Mouse (Mus musculus) kidney, embryonic 16.5 days (tissue): ENCODE measurements around the gene Rbfox2. TPM values are rescaled to one million over a fixed set of nuclear protein-coding genes. Genes with fewer than 3 reads are reported as not detected.

Experiments
- ATAC-seq: fragments of 200-750 bp; cut with Nextera tagmentation; 2 replicates; pipeline ENCODE4 v1.8.0; 2017; ENCODE audit warnings: moderate TSS enrichment; ENCODE audit not compliant: low FRiP score, low TSS enrichment
- H3K27ac ChIP-seq: fragments of 300-500 bp; sonication (generic); 2 replicates; pipeline ENCODE4 v1.5.1; 2014; ENCODE audit warnings: low read length
- H3K27me3 ChIP-seq: fragments of 300-500 bp; sonication (generic); 2 replicates; pipeline ENCODE4 v1.6.1; 2014; ENCODE audit warnings: low read length, control low read depth, mixed read lengths; ENCODE audit not compliant: insufficient read depth
- H3K36me3 ChIP-seq: fragments of 300-500 bp; sonication (generic); 2 replicates; pipeline ENCODE4 v1.6.1; 2014; ENCODE audit warnings: low read length, control low read depth, mixed read lengths; ENCODE audit not compliant: insufficient read depth
- H3K4me1 ChIP-seq: fragments of 300-500 bp; sonication (generic); 2 replicates; pipeline ENCODE4 v1.6.1; 2014; ENCODE audit warnings: low read length, control low read depth, mixed read lengths; ENCODE audit not compliant: insufficient read depth
- H3K4me2 ChIP-seq: fragments of 300-500 bp; sonication (generic); replicated peaks from 2 replicates; pipeline ENCODE4 v1.6.1; 2014; ENCODE audit warnings: low read depth, low read length
- H3K4me3 ChIP-seq: fragments of 300-500 bp; sonication (generic); 2 replicates; pipeline ENCODE4 v1.5.1; 2014; ENCODE audit warnings: mild to moderate bottlenecking, low read length
- H3K9ac ChIP-seq: fragments of 300-500 bp; sonication (generic); replicated peaks from 2 replicates; pipeline ENCODE4 v1.6.1; 2014; ENCODE audit warnings: low read length
- H3K9me3 ChIP-seq: fragments of 300-500 bp; sonication (generic); 2 replicates; pipeline ENCODE4 v1.6.1; 2016; ENCODE audit warnings: low read length, control low read depth
- WGBS: fragments of 180-500 bp; shearing (Covaris S2); extraction: QIAGEN DNeasy Blood & Tissue Kit; methylation state at CpG from one replicate; pipeline ENCODE4 v1.1.7; 2014; 5-methylcytosine and 5-hydroxymethylcytosine counted together
- polyA plus RNA-seq: library from polyadenylated mRNA; unstranded; fragments of >200 nt; fragmentation: Nextera tagmentation; extraction: Ambion mirVana; gene quantifications from 2 replicates; pipeline ENCODE4 v1.2.1, GENCODE M21; 2015

Gene Rbfox2
- polyA plus RNA-seq, 1 experiment from 2014 or later, result 49.1 TPM

- H3K4me2 ChIP-seq, result no peak overlapping the region
- H3K27me3 ChIP-seq, result no peaks in the 10 kb centered on the region
- H3K4me3 ChIP-seq, result no peak overlapping the region
- ATAC-seq, result no peak
- H3K4me1 ChIP-seq, result no peaks in the 10 kb centered on the region; the same call in 1 of the 2 replicates
- no peaks in the 10 kb centered on the region for H3K36me3 ChIP-seq
- no peak overlapping the region for H3K9ac ChIP-seq
- H3K27ac ChIP-seq, result no peak overlapping the region
- WGBS, result 44% methylated on average over 10 of the region's 10 CpGs
- H3K9me3 ChIP-seq, result no peaks in the 10 kb centered on the region
Observed at GRCm38 (mm10) chr15:77045609-77046008, 261.2 kb downstream of the Rbfox2 start.

GRCm38 (mm10) chr15:77044597-77045320, 262.0 kb downstream of the Rbfox2 start, which contains the start of gene Apol6:
Apol6 (plus strand) TSS chr15:77044729.
- H3K27me3 ChIP-seq, result no peaks in the 10 kb centered on the region
- no peak within 1 kb of the TSS for H3K4me3 ChIP-seq
- no peaks in the 10 kb centered on the region for H3K9me3 ChIP-seq
- H3K36me3 ChIP-seq, result no peaks in the 10 kb centered on the region
- H3K4me1 ChIP-seq, result no peaks in the 10 kb centered on the region; the same call in 1 of the 2 replicates
- H3K9ac ChIP-seq, result no peak within 1 kb of the TSS
- no peak within 1 kb of the TSS for H3K27ac ChIP-seq
- no peak within 1 kb of the TSS for H3K4me2 ChIP-seq
- 84% methylated on average over 12 of the region's 12 CpGs for WGBS
- no peak for ATAC-seq

DNA sequence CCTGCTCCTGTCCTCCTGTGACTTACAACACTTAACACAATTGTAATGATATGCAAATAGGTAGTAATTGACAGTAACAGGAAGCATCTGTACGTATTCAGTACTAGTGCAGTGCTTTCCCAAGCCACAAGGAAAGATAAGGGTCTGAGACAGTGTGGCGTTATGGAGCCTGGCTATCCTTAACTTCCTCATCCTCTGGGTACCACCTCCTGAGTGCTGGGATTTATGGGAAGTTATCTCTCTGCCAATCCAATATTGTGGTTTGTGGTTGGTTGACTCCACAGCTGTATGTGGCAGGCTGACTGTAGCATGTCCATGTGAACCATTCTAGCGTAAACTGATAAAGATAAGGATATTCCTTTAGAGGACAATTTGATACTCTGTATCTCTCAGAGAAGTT, 266.0 kb downstream of the Rbfox2 start:
- no peaks in the 10 kb centered on the region for H3K9me3 ChIP-seq
- ATAC-seq, result no peak
- no peak overlapping the region for H3K9ac ChIP-seq
- no peaks in the 10 kb centered on the region for H3K36me3 ChIP-seq
- 79% methylated on average over 3 of the region's 3 CpGs for WGBS
- H3K4me3 ChIP-seq, result no peak overlapping the region
- H3K4me1 ChIP-seq, result peaks cover 25% of the 10 kb centered on the region
- H3K27ac ChIP-seq, result no peak overlapping the region
- H3K27me3 ChIP-seq, result no peaks in the 10 kb centered on the region
- no peak overlapping the region for H3K4me2 ChIP-seq

DNA sequence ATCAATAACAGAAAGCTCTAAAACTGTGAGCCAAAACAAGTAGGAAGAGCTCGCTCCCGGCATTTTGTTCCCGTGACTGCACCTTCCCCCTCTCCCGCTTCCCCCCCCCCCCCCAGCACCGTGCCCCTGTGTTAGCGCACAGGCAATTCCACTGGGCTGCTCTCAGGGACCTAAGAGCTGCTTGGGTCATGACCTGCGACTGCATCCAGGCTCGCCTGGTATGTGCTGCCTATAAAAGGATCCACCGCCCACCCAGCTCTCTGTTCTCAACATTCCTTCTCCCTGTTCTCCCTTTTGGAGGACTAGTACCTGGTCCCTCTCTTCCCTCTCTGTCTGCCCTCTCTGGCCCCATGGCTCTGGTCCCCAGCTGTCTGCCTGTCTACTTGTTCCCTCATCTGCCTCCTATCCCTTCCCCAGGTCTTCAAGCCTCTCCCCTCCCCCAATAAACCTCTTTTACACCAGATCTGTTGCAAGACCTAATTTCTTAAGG, 267.5 kb downstream of the Rbfox2 start:
- Histone ChIP-seq H3K4me3 (no peak overlapping the region), H3K27me3 (no peaks in the 10 kb centered on the region), H3K4me1 (peaks cover 27% of the 10 kb centered on the region), H3K9ac (no peak overlapping the region), H3K4me2 (no peak overlapping the region), H3K27ac (no peak overlapping the region), H3K9me3 (no peaks in the 10 kb centered on the region), H3K36me3 (no peaks in the 10 kb centered on the region)
- WGBS, result 70% methylated on average over 9 of the region's 9 CpGs
- no peak for ATAC-seq

DNA sequence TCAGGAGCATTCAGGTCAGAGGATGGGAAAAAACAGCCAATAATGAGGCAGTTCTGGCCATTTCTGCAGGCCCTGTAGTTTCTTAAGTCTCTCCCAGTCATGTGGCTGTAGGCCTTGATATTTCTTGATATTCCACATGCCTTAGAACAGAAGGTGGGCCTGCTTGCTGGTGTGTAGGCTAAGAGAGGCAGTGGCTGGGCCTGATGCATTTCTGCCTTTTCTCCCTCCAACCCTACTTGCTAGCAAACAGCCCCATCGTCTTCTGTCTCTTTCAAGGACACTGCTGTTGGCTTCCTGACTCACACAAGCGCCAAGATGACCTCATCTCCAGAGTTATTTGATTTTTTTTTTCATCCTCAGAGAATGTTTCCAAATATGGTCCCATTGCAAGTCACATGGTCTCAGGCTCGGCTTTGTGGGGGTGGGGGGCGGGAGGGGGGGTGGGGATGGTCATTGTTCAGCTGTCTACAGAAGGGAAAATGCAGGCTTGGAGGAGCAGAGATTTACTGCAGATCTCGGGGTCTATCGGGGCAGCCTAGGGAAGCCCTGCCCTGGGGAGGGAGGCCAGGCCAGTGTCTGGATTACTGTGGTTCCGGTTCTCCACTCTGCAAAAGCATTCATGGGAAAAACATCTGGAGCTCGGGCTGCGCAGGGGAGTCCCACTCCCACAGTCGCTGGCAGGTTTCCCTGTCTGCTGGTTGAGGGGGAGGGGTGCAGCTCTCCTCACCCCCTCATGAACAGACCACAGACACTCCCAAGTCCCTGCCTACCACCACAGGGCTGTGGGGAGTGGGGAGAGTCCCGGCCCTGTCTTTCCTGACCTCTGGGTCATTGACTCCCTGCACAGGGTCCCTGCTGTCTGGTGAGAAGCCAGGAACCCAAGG, 269.3 kb downstream of the Rbfox2 start:
- 7% methylated on average over 11 of the region's 11 CpGs for WGBS
- H3K27ac ChIP-seq, result peak overlapping the region; percentile 97
- H3K9me3 ChIP-seq, result no peaks in the 10 kb centered on the region
- no peaks in the 10 kb centered on the region for H3K36me3 ChIP-seq
- H3K4me1 ChIP-seq, result peaks cover 27% of the 10 kb centered on the region
- ATAC-seq, result peak; percentile 85
- no peaks in the 10 kb centered on the region for H3K27me3 ChIP-seq
- H3K9ac ChIP-seq, result peak overlapping the region; percentile 59
- H3K4me2 ChIP-seq, result peak overlapping the region; percentile 18; the same call in 1 of the 2 replicates
- no peak overlapping the region for H3K4me3 ChIP-seq

DNA sequence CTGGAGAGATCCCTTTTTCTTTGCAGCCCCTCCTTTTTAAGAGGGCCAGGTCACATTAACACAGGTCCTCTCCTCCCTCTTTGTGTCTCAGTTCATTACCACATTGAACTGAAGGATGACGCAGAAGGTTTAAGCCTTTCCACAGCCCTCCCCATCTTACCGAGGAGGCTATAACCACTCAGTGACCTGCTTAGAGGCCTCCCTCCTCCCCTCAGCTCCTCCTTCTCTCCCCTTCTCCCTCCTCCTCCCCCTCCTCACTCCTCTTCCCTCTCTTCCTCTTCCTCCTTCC, 269.9 kb downstream of the Rbfox2 start:
- H3K4me3 ChIP-seq, result no peak overlapping the region
- H3K9ac ChIP-seq, result peak overlapping the region; percentile 59
- H3K36me3 ChIP-seq, result no peaks in the 10 kb centered on the region
- H3K9me3 ChIP-seq, result no peaks in the 10 kb centered on the region
- H3K4me1 ChIP-seq, result peaks cover 27% of the 10 kb centered on the region
- H3K4me2 ChIP-seq, result 0 out of 2 replicates have a peak overlapping the region, but pooled peaks have one; percentile 5
- H3K27ac ChIP-seq, result peak overlapping the region; percentile 97
- 14% methylated on average over 2 of the region's 2 CpGs for WGBS
- no peaks in the 10 kb centered on the region for H3K27me3 ChIP-seq
- peak; percentile 60 for ATAC-seq

- H3K27ac ChIP-seq, result peak overlapping the region; percentile 97
- H3K9ac ChIP-seq, result peak overlapping the region; percentile 59
- no peak overlapping the region; the same call in 1 of the 2 replicates for H3K4me2 ChIP-seq
- no peak overlapping the region for H3K4me3 ChIP-seq
- peaks cover 27% of the 10 kb centered on the region for H3K4me1 ChIP-seq
- H3K27me3 ChIP-seq, result no peaks in the 10 kb centered on the region
- H3K9me3 ChIP-seq, result no peaks in the 10 kb centered on the region
- 45% methylated on average over 11 of the region's 11 CpGs for WGBS
- peak; percentile 85 for ATAC-seq
- no peaks in the 10 kb centered on the region for H3K36me3 ChIP-seq
Observed at GRCm38 (mm10) chr15:77036320-77036988, 270.4 kb downstream of the Rbfox2 start.

GRCm38 (mm10) chr15:77035643-77036042, 271.2 kb downstream of the Rbfox2 start:
- Histone ChIP-seq H3K4me2 (no peak overlapping the region), H3K4me1 (peaks cover 30% of the 10 kb centered on the region), H3K27me3 (no peaks in the 10 kb centered on the region), H3K9me3 (no peaks in the 10 kb centered on the region), H3K4me3 (no peak overlapping the region), H3K27ac (peak overlapping the region; percentile 97), H3K9ac (peak overlapping the region; percentile 51; the same call in 1 of the 2 replicates), H3K36me3 (no peaks in the 10 kb centered on the region)
- WGBS, result 65% methylated on average over 3 of the region's 3 CpGs
- ATAC-seq, result no peak

DNA sequence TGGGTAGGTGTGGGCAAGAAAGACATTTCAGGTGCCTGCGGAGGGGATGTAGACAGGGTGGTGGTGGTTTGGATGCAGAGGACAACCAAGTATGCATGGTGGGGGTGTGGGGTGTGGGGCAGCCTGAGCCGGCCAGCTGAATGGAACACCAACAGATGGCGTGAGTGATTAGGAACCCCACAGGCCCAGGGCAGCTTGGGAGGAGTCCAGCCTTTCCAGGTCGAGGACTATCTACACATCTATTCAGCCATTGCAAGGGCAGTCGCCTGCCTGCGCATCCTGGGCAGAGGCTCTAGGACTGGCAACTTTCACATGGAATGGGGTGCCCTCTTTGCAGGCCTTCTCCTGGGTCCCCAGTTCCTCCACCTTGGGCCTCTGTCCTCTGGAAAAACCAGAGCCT, 272.3 kb downstream of the Rbfox2 start:
- no peak overlapping the region for H3K4me3 ChIP-seq
- H3K9ac ChIP-seq, result no peak overlapping the region
- H3K4me2 ChIP-seq, result no peak overlapping the region
- WGBS, result 79% methylated on average over 6 of the region's 6 CpGs
- peaks cover 30% of the 10 kb centered on the region for H3K4me1 ChIP-seq
- no peaks in the 10 kb centered on the region for H3K36me3 ChIP-seq
- no peak for ATAC-seq
- no peaks in the 10 kb centered on the region for H3K9me3 ChIP-seq
- H3K27me3 ChIP-seq, result no peaks in the 10 kb centered on the region
- H3K27ac ChIP-seq, result no peak overlapping the region
